ENCODE assay signal across 8 mouse cellular contexts in the genomic region with DNA sequence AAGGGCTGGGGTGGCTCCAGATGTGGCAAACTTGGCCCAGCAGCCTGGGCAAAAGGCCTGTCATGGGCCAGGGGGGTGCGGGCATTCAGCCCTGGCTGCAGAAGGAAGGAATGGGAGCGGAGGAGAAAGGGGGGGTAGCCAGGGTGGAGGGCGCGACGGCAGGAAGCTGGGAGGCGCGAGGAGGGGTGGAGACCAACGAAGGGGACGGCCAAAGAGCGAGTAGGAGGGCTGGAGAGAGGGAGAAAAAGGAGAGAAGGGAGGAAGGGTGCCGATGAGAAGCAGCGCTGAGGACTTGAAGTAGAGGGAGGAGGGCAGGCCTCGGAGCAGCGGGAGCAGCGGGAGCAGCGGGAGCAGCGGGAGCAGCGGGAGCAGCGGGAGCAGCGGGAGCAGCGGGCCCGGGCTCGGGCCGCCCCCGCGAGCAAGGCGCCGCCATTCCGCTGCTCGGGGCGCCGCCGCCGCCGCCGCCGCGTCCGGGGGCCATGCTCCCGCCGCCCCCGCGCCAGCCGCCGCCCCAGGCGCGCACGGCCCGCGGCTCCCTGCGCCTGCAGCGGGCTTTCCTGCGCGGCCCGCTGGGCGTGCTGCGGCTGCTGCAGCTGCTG. TPM values are rescaled to one million over a fixed set of nuclear protein-coding genes. Genes with fewer than 3 reads are reported as not detected.
DNase-seq lines count a peak whose midpoint lies in the region; ATAC-seq and TF ChIP-seq lines count a peak whose summit lies in the region.

TSS of gene Marveld1 (plus strand) at position 231 of the 599 bp plus-strand sequence.

- no peaks in the 10 kb centered on the region for H3K27me3 ChIP-seq in C2C12 (ENCODE audit: control insufficient read depth, insufficient read depth, insufficient read length)
- no peaks in the 10 kb centered on the region for H3K27me3 ChIP-seq in heart, embryonic 14.5 days (ENCODE audit: control insufficient read depth, insufficient read depth, low read length)
- no peaks in the 10 kb centered on the region for H3K27me3 ChIP-seq in kidney, embryonic 16.5 days (ENCODE audit: insufficient read depth, low read length)
- no peaks in the 10 kb centered on the region for H3K27me3 ChIP-seq in lung, postnatal 0 days (replicated peaks; ENCODE audit: insufficient read depth, low read length)

- peak within 1 kb of the TSS; percentile 84 to 92 for H3K27ac ChIP-seq in heart, embryonic 14.5 days (replicated peaks in 1 of 2; ENCODE audit: control insufficient read depth in 1 of 2, insufficient read depth in 1 of 2, low read depth in 2 of 2, low read length in 2 of 2)
- H3K27ac ChIP-seq in kidney, embryonic 16.5 days (ENCODE audit: low read length): peak within 1 kb of the TSS; percentile 87
- peak within 1 kb of the TSS; percentile 97 for H3K27ac ChIP-seq in lung, postnatal 0 days (ENCODE audit: low read length)

- peak within 1 kb of the TSS; percentile 87 for H3ac ChIP-seq in C2C12 (ENCODE audit: control insufficient read depth, insufficient read length, low read depth)

- peaks cover 24% of the 10 kb centered on the region for H3K36me3 ChIP-seq in C2C12 (ENCODE audit: control insufficient read depth, insufficient read depth)
- H3K36me3 ChIP-seq in heart, embryonic 14.5 days (ENCODE audit: control insufficient read depth, insufficient read depth, low read length): peaks cover 17% of the 10 kb centered on the region
- H3K36me3 ChIP-seq in kidney, embryonic 16.5 days (ENCODE audit: insufficient read depth, low read length): peaks cover 5% of the 10 kb centered on the region; the same call in 1 of the 2 replicates
- no peaks in the 10 kb centered on the region for H3K36me3 ChIP-seq in lung, postnatal 0 days (ENCODE audit: insufficient read depth, low read length)

- TF ChIP-seq CTCF in C2C12 (IDR thresholded peaks at IDR 0.05; ENCODE audit: control insufficient read depth, insufficient read depth, insufficient read length): no peak
- peak; percentile 16; the same call in 1 of the 2 replicates for TF ChIP-seq CTCF in lung, postnatal 0 days (IDR thresholded peaks at IDR 0.05)

- DNase-seq in adrenal gland, postnatal 14 days: peak; percentile 91
- DNase-seq in fibroblast of lung, adult 2 months (ENCODE audit: low read depth): peak; percentile 79
- DNase-seq in lung, postnatal 0 days (ENCODE audit: low spot score): peak; percentile 97
- peak; percentile 69 for DNase-seq in ovary, postnatal 14 days (ENCODE audit: low spot score)
- peak; percentile 87 for DNase-seq in urinary bladder, postnatal 14 days (ENCODE audit: low spot score)

- peaks cover 22% of the 10 kb centered on the region for H3K79me3 ChIP-seq in C2C12 (ENCODE audit: low read depth)

- H3K4me1 ChIP-seq in heart, embryonic 14.5 days (ENCODE audit: control insufficient read depth in 2 of 2, insufficient read depth in 2 of 2, low read length in 2 of 2): peaks cover 21 to 45% of the 10 kb centered on the region in 2 experiments
- H3K4me1 ChIP-seq in kidney, embryonic 16.5 days (ENCODE audit: insufficient read depth, low read length): peaks cover 23% of the 10 kb centered on the region
- peaks cover 41% of the 10 kb centered on the region for H3K4me1 ChIP-seq in lung, postnatal 0 days (ENCODE audit: insufficient read depth, low read depth, low read length)

- peak; percentile 77 for ATAC-seq in heart, embryonic 14.5 days (ENCODE audit: insufficient number of reproducible peaks, insufficient read depth, low FRiP score, low read depth)
- ATAC-seq in kidney, embryonic 16.5 days (ENCODE audit: low FRiP score, low TSS enrichment): peak; percentile 81
- ATAC-seq in lung, postnatal 0 days: peak; percentile 69

- under 1% methylated on average over 48 of the region's 57 CpGs for WGBS in heart, embryonic 14.5 days
- WGBS in kidney, embryonic 16.5 days: 0% methylated on average over 23 of the region's 57 CpGs
- WGBS in lung, postnatal 0 days: 2% methylated on average over 37 of the region's 57 CpGs

- H3K9me3 ChIP-seq in heart, embryonic 14.5 days (ENCODE audit: control insufficient read depth, low read length): no peaks in the 10 kb centered on the region
- no peaks in the 10 kb centered on the region for H3K9me3 ChIP-seq in kidney, embryonic 16.5 days (ENCODE audit: low read length)
- H3K9me3 ChIP-seq in lung, postnatal 0 days (ENCODE audit: low read length): no peaks in the 10 kb centered on the region

- peak within 1 kb of the TSS; percentile 65 for H3K4me3 ChIP-seq in C2C12 (ENCODE audit: insufficient read depth, poor library complexity, severe bottlenecking)
- peak within 1 kb of the TSS; percentile 75 to 80 for H3K4me3 ChIP-seq in heart, embryonic 14.5 days (ENCODE audit: control insufficient read depth in 1 of 2, insufficient read depth in 1 of 2, low read depth in 1 of 2, low read length in 2 of 2)
- peak within 1 kb of the TSS; percentile 71 for H3K4me3 ChIP-seq in kidney, embryonic 16.5 days (ENCODE audit: low read length)
- H3K4me3 ChIP-seq in lung, postnatal 0 days (ENCODE audit: low read depth, low read length): peak within 1 kb of the TSS; percentile 75

- H3K4me2 ChIP-seq in heart, embryonic 14.5 days (ENCODE audit: low read length): peak within 1 kb of the TSS; percentile 96
- H3K4me2 ChIP-seq in kidney, embryonic 16.5 days (replicated peaks; ENCODE audit: low read depth, low read length): peak within 1 kb of the TSS; percentile 80
- H3K4me2 ChIP-seq in lung, postnatal 0 days (replicated peaks; ENCODE audit: low read depth, low read length): peak within 1 kb of the TSS; percentile 90

- TF ChIP-seq EP300 in lung, postnatal 0 days (IDR thresholded peaks at IDR 0.05): peak; percentile 34; the same call in 1 of the 2 replicates

- peak within 1 kb of the TSS; percentile 94 for H3K9ac ChIP-seq in heart, embryonic 14.5 days (ENCODE audit: low read length)
- peak within 1 kb of the TSS; percentile 88 for H3K9ac ChIP-seq in kidney, embryonic 16.5 days (replicated peaks; ENCODE audit: low read length)
- H3K9ac ChIP-seq in lung, postnatal 0 days (replicated peaks; ENCODE audit: low read depth): peak within 1 kb of the TSS; percentile 87

- peaks cover 37% of the 10 kb centered on the region for H3K79me2 ChIP-seq in C2C12 (ENCODE audit: control insufficient read depth, insufficient read depth)

TF ChIP-seq in C2C12, 6 proteins besides CTCF, POLR2A, EP300 and RAD21:
- TF ChIP-seq FOSL1 (IDR thresholded peaks at IDR 0.05; ENCODE audit: insufficient read depth, low read length, poor library complexity, severe bottlenecking) (no peak), CEBPB (IDR thresholded peaks at IDR 0.05; ENCODE audit: low read depth) (no peak), MYOG (IDR thresholded peaks at IDR 0.05; ENCODE audit: control insufficient read depth, extremely low read depth, insufficient read length) (no peak), USF1 (IDR thresholded peaks at IDR 0.05; ENCODE audit: low read depth) (no peak), MAX (IDR thresholded peaks at IDR 0.05) (no peak), MYOD1 (IDR thresholded peaks at IDR 0.05; ENCODE audit: control insufficient read depth, insufficient read length, low read depth) (no peak)

RNA-seq across cellular contexts. Expression of gene Marveld1, which starts in this region (rescaled TPM):
- 33.0 TPM for polyA plus RNA-seq in C2C12 (2012; fragmentation: generic; extraction: Trizol)
- total RNA-seq in adrenal gland, postnatal 14 days (2021): 46.4 and 50.1 TPM in 2 replicates
- 17.8 and 25.0 TPM in 2 replicates for polyA plus RNA-seq in heart, embryonic 14.5 days (2014; fragmentation: Nextera tagmentation; extraction: Ambion mirVana)
- polyA plus RNA-seq in kidney, embryonic 16.5 days (2015; fragmentation: Nextera tagmentation; extraction: Ambion mirVana): 8.6 and 8.7 TPM in 2 replicates
- polyA plus RNA-seq in lung, postnatal 0 days (2015; fragmentation: Nextera tagmentation; extraction: Ambion mirVana): 23.0 and 23.1 TPM in 2 replicates

Comparison
In these comparisons a context has a peak if more than half of its experiments do, and no peak if none do; other contexts are left out.
1. Peak in every context shown above with its lines: DNase-seq, ATAC-seq, H3K4me3 ChIP-seq and H3K27ac ChIP-seq.